Mouse (Mus musculus): ENCODE measurements around the gene Kri1. TPM values are rescaled to one million over a fixed set of nuclear protein-coding genes. Genes with fewer than 3 reads are reported as not detected.

Kri1 gene
- polyA plus RNA-seq, 1 experiment from 2014 or later = 16.7 TPM

DNA sequence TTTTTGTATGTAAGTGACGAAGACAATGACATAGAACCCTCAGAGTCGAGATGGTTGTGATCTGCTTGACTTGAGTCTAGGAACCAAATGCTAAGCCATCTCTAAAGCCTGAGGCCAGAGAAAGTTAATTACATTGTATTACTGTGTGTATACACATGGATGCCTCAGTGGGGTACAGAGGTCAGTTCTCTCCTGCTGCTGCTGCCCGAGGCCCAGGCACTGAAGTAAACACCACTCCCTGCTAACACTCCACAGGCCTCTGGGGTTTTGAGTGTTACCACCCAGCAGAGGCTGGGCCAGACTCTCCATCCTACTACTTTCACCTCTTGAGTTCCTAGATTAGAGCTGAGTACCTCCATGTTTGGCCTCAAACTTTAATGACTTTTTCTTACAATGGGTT lies 3.8 kb downstream of the Kri1 start:
- peaks cover 32% of the 10 kb centered on the region for H3K36me3 ChIP-seq (ENCODE audit: control insufficient read depth, insufficient read depth, low read length)

DNA sequence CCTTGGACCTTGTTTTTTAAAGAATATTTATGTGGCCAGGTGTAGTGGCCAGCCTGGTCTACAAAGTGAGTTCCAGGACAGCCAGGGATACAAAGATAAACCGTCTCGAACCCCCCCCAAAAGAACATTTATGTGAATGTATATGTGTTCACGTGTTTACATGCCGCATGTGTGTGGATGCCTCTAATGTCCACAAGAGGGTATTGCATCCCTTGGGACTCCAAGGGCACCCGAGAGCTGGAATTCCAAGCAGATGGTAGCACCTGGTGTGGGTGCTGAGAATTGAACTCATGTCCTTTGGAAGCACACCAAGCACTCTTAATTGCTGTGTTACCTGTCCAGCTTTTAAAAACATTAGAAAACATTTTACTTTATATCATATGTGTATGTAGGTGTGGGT lies 4.2 kb downstream of the Kri1 start:
- no peak overlapping the region for H3K4me2 ChIP-seq (ENCODE audit: low read depth, low read length)
- WGBS = 84% methylated on average over 5 of the region's 5 CpGs
- H3K27me3 ChIP-seq (ENCODE audit: control insufficient read depth, insufficient read depth, low read depth, low read length) = no peaks in the 10 kb centered on the region
- peaks cover 32% of the 10 kb centered on the region for H3K36me3 ChIP-seq (ENCODE audit: control insufficient read depth, insufficient read depth, low read length)
- H3K4me3 ChIP-seq (ENCODE audit: low read length) = no peak overlapping the region
- no peak overlapping the region for H3K9ac ChIP-seq (ENCODE audit: low read length)
- no peaks in the 10 kb centered on the region for H3K9me3 ChIP-seq (ENCODE audit: control insufficient read depth, low read length)
- peaks cover 11% of the 10 kb centered on the region for H3K4me1 ChIP-seq (replicated peaks; ENCODE audit: control insufficient read depth, insufficient read depth, low read length)
- ATAC-seq (ENCODE audit: low read depth) = no peak
- H3K27ac ChIP-seq (ENCODE audit: low read length) = no peak overlapping the region

More for the DNA sequence above, 3.8 kb downstream of the Kri1 start:
- no peak overlapping the region for H3K27ac ChIP-seq (ENCODE audit: low read length)
- ATAC-seq (ENCODE audit: low read depth) = no peak
- no peaks in the 10 kb centered on the region for H3K9me3 ChIP-seq (ENCODE audit: control insufficient read depth, low read length)
- H3K4me3 ChIP-seq (ENCODE audit: low read length) = no peak overlapping the region
- peaks cover 15% of the 10 kb centered on the region for H3K4me1 ChIP-seq (replicated peaks; ENCODE audit: control insufficient read depth, insufficient read depth, low read length)
- no peak overlapping the region for H3K4me2 ChIP-seq (ENCODE audit: low read depth, low read length)
- WGBS = 70% methylated on average over 3 of the region's 3 CpGs
- H3K27me3 ChIP-seq (ENCODE audit: control insufficient read depth, insufficient read depth, low read depth, low read length) = no peaks in the 10 kb centered on the region
- no peak overlapping the region for H3K9ac ChIP-seq (ENCODE audit: low read length)

DNA sequence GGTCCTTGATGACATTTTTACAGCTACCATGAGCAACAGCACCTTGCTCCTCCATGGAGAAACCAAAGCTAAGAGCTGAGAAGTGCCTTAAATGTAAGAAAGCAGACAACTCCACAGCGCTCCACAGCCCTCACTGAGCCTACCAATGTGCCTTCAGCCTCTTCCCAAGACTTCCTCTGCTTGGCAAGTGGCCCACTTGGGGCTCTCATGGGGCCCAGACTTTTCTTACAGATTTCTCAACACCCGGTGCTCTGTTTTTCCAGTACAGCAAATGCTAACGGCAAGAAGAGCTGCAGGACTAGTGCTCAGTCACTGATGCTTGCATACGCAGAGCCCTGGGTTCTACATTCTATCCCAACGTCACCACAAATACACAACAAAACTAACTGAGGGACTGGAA lies 10.0 kb downstream of the Kri1 start:
- 85% methylated on average over 5 of the region's 5 CpGs for WGBS
- Histone ChIP-seq H3K4me3 (ENCODE audit: low read length) (no peak overlapping the region), H3K27me3 (ENCODE audit: control insufficient read depth, insufficient read depth, low read depth, low read length) (no peaks in the 10 kb centered on the region), H3K36me3 (ENCODE audit: control insufficient read depth, insufficient read depth, low read length) (peaks cover 61% of the 10 kb centered on the region), H3K9ac (ENCODE audit: low read length) (no peak overlapping the region), H3K4me2 (ENCODE audit: low read depth, low read length) (no peak overlapping the region), H3K4me1 (replicated peaks; ENCODE audit: control insufficient read depth, insufficient read depth, low read length) (no peaks in the 10 kb centered on the region), H3K9me3 (ENCODE audit: control insufficient read depth, low read length) (no peaks in the 10 kb centered on the region), H3K27ac (ENCODE audit: low read length) (no peak overlapping the region)
- ATAC-seq (ENCODE audit: low read depth) = no peak

GRCm38 (mm10) chr9:21276307-21276706 lies 11.5 kb downstream of the Kri1 start:
- Histone ChIP-seq H3K27ac (ENCODE audit: low read length) (no peak overlapping the region), H3K9ac (ENCODE audit: low read length) (no peak overlapping the region), H3K9me3 (ENCODE audit: control insufficient read depth, low read length) (no peaks in the 10 kb centered on the region), H3K4me3 (ENCODE audit: low read length) (no peak overlapping the region), H3K4me2 (ENCODE audit: low read depth, low read length) (no peak overlapping the region), H3K27me3 (ENCODE audit: control insufficient read depth, insufficient read depth, low read depth, low read length) (no peaks in the 10 kb centered on the region), H3K4me1 (replicated peaks; ENCODE audit: control insufficient read depth, insufficient read depth, low read length) (no peaks in the 10 kb centered on the region), H3K36me3 (ENCODE audit: control insufficient read depth, insufficient read depth, low read length) (peaks cover 60% of the 10 kb centered on the region)
- WGBS = 80% methylated on average over 8 of the region's 8 CpGs
- ATAC-seq (ENCODE audit: low read depth) = no peak

GRCm38 (mm10) chr9:21275727-21276126 lies 12.0 kb downstream of the Kri1 start:
- H3K4me3 ChIP-seq (ENCODE audit: low read length) = no peak overlapping the region
- no peak overlapping the region for H3K4me2 ChIP-seq (ENCODE audit: low read depth, low read length)
- H3K27ac ChIP-seq (ENCODE audit: low read length) = no peak overlapping the region
- 83% methylated on average over 12 of the region's 12 CpGs for WGBS
- no peak for ATAC-seq (ENCODE audit: low read depth)
- no peaks in the 10 kb centered on the region for H3K9me3 ChIP-seq (ENCODE audit: control insufficient read depth, low read length)
- H3K27me3 ChIP-seq (ENCODE audit: control insufficient read depth, insufficient read depth, low read depth, low read length) = no peaks in the 10 kb centered on the region
- no peaks in the 10 kb centered on the region for H3K4me1 ChIP-seq (replicated peaks; ENCODE audit: control insufficient read depth, insufficient read depth, low read length)
- peaks cover 62% of the 10 kb centered on the region for H3K36me3 ChIP-seq (ENCODE audit: control insufficient read depth, insufficient read depth, low read length)
- no peak overlapping the region for H3K9ac ChIP-seq (ENCODE audit: low read length)

- H3K4me1 ChIP-seq (replicated peaks; ENCODE audit: control insufficient read depth, insufficient read depth, low read length) = no peaks in the 10 kb centered on the region
- no peaks in the 10 kb centered on the region for H3K27me3 ChIP-seq (ENCODE audit: control insufficient read depth, insufficient read depth, low read depth, low read length)
- H3K9me3 ChIP-seq (ENCODE audit: control insufficient read depth, low read length) = no peaks in the 10 kb centered on the region
- no peak overlapping the region for H3K27ac ChIP-seq (ENCODE audit: low read length)
- H3K36me3 ChIP-seq (ENCODE audit: control insufficient read depth, insufficient read depth, low read length) = peaks cover 64% of the 10 kb centered on the region
- no peak overlapping the region for H3K4me3 ChIP-seq (ENCODE audit: low read length)
- 72% methylated on average over 7 of the region's 7 CpGs for WGBS
- no peak overlapping the region for H3K4me2 ChIP-seq (ENCODE audit: low read depth, low read length)
- no peak for ATAC-seq (ENCODE audit: low read depth)
- no peak overlapping the region for H3K9ac ChIP-seq (ENCODE audit: low read length)
These were observed 12.6 kb downstream of the Kri1 start for GRCm38 (mm10) chr9:21275013-21275710.

GRCm38 (mm10) chr9:21274336-21274735 lies 13.4 kb downstream of the Kri1 start:
- no peak for ATAC-seq (ENCODE audit: low read depth)
- Histone ChIP-seq H3K9me3 (ENCODE audit: control insufficient read depth, low read length) (no peaks in the 10 kb centered on the region), H3K9ac (ENCODE audit: low read length) (no peak overlapping the region), H3K27me3 (ENCODE audit: control insufficient read depth, insufficient read depth, low read depth, low read length) (no peaks in the 10 kb centered on the region), H3K4me3 (ENCODE audit: low read length) (no peak overlapping the region), H3K27ac (ENCODE audit: low read length) (no peak overlapping the region), H3K4me2 (ENCODE audit: low read depth, low read length) (no peak overlapping the region), H3K36me3 (ENCODE audit: control insufficient read depth, insufficient read depth, low read length) (peaks cover 65% of the 10 kb centered on the region), H3K4me1 (replicated peaks; ENCODE audit: control insufficient read depth, insufficient read depth, low read length) (no peaks in the 10 kb centered on the region)
- 87% methylated on average over 3 of the region's 3 CpGs for WGBS

GRCm38 (mm10) chr9:21273520-21274228 lies 14.1 kb downstream of the Kri1 start:
- no peak for ATAC-seq (ENCODE audit: low read depth)
- H3K36me3 ChIP-seq (ENCODE audit: control insufficient read depth, insufficient read depth, low read length) = peaks cover 69% of the 10 kb centered on the region
- no peak overlapping the region for H3K4me2 ChIP-seq (ENCODE audit: low read depth, low read length)
- H3K4me1 ChIP-seq (replicated peaks; ENCODE audit: control insufficient read depth, insufficient read depth, low read length) = no peaks in the 10 kb centered on the region
- H3K9ac ChIP-seq (ENCODE audit: low read length) = no peak overlapping the region
- H3K27me3 ChIP-seq (ENCODE audit: control insufficient read depth, insufficient read depth, low read depth, low read length) = no peaks in the 10 kb centered on the region
- no peak overlapping the region for H3K4me3 ChIP-seq (ENCODE audit: low read length)
- H3K27ac ChIP-seq (ENCODE audit: low read length) = no peak overlapping the region
- WGBS = 63% methylated on average over 7 of the region's 7 CpGs
- no peaks in the 10 kb centered on the region for H3K9me3 ChIP-seq (ENCODE audit: control insufficient read depth, low read length)

GRCm38 (mm10) chr9:21273094-21273493 lies 14.7 kb downstream of the Kri1 start:
- no peak for ATAC-seq (ENCODE audit: low read depth)
- 82% methylated on average over 8 of the region's 8 CpGs for WGBS
- peaks cover 72% of the 10 kb centered on the region for H3K36me3 ChIP-seq (ENCODE audit: control insufficient read depth, insufficient read depth, low read length)
- no peaks in the 10 kb centered on the region for H3K9me3 ChIP-seq (ENCODE audit: control insufficient read depth, low read length)
- no peaks in the 10 kb centered on the region for H3K27me3 ChIP-seq (ENCODE audit: control insufficient read depth, insufficient read depth, low read depth, low read length)
- H3K9ac ChIP-seq (ENCODE audit: low read length) = no peak overlapping the region
- H3K27ac ChIP-seq (ENCODE audit: low read length) = no peak overlapping the region
- no peak overlapping the region for H3K4me2 ChIP-seq (ENCODE audit: low read depth, low read length)
- H3K4me3 ChIP-seq (ENCODE audit: low read length) = no peak overlapping the region
- H3K4me1 ChIP-seq (replicated peaks; ENCODE audit: control insufficient read depth, insufficient read depth, low read length) = no peaks in the 10 kb centered on the region

Data from lung, embryonic 16.5 days (tissue).